Mouse (Mus musculus) left cerebral cortex, adult 6 months (tissue): ENCODE results near the gene Tmem183a. TPM values are rescaled to one million over a fixed set of nuclear protein-coding genes. Genes with fewer than 3 reads are reported as not detected.

ENCODE experiments used
- long read RNA-seq, 2 experiments: library from polyadenylated mRNA; unstranded; transcript quantifications; one replicate each; pipeline ENCODE4 v2.0.0; 2019 to 2020
- polyA plus RNA-seq: library from polyadenylated mRNA; unstranded; fragments of <200 nt; fragmentation: Nextera tagmentation; gene quantifications from 2 replicates; pipeline ENCODE4 v1.2.3, GENCODE M21; 2021

Tmem183a gene
- 41.3 and 59.9 TPM in 2 replicates for polyA plus RNA-seq
- long read RNA-seq, experiment 1, transcript Tmem183a-205 (9 exons, 1,689 nt), result minor isoform, 35 of 498 reads
- long read RNA-seq, experiment 1, transcript Tmem183a-201 (8 exons, 3,149 nt), result major isoform, 354 of 498 reads
- long read RNA-seq, experiment 1, partial matches to known transcripts, result 14 of 498 reads
- long read RNA-seq, experiment 1, other reads (novel, unspliced or antisense), result 92 of 498 reads
- long read RNA-seq, experiment 2, transcript Tmem183a-201 (8 exons, 3,149 nt), result major isoform, 46 of 87 reads
- long read RNA-seq, experiment 2, partial matches to known transcripts, result 11 of 87 reads
- long read RNA-seq, experiment 2, other reads (novel, unspliced or antisense), result 26 of 87 reads

DNA sequence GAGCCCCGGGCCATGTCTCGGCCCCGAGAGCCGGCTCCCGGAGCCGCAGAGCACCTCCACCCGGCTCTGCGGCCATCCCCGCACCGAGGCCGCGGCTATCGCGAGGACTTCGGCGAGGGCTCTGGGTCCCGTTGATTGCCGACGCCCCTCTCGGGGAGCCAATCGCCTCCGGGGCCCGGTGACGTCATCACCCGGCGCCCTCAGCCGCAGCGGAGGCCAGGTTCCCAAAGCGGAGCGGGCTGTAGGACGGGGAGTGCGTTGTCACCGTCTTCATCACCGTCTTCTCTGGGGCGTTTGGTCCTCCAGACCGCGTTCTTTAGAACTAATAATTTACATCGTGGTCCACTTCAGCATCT lies at the start of gene Tmem183a:
Gene Tmem183a (minus strand): TSS at position 123 of the 356 bp plus-strand sequence.

GRCm38 (mm10) chr1:134405509-134406413 lies 44.0 kb upstream of the Tmem183a start, which contains the start of gene Cyb5r1:
Cyb5r1 (plus strand) TSS chr1:134405559.

GRCm38 (mm10) chr1:134385666-134386065 lies 23.9 kb upstream of the Tmem183a start, which contains the start of gene 4933406M09Rik:
4933406M09Rik (plus strand) TSS chr1:134385940.

GRCm38 (mm10) chr1:134332770-134333271 lies 29.0 kb downstream of the Tmem183a start, which contains the start of gene Ppfia4:
Ppfia4 (minus strand) TSS chr1:134332928.

Other genes with a start within 250 kb of the Tmem183a start
- 17.7 and 19.0 TPM in 2 replicates for gene Chil1, start 179.8 kb downstream of the Tmem183a start, polyA plus RNA-seq
- not detected in 2 replicates for gene Mybph, start 168.5 kb downstream of the Tmem183a start, polyA plus RNA-seq
- gene Adora1, start 126.5 kb downstream of the Tmem183a start, polyA plus RNA-seq, result 73.4 and 80.0 TPM in 2 replicates
- not detected in 2 replicates for gene Myog, start 72.0 kb downstream of the Tmem183a start, polyA plus RNA-seq
- 12.0 and 12.5 TPM in 2 replicates for gene Ppfia4, start 29.1 kb downstream of the Tmem183a start, polyA plus RNA-seq
- not detected in 2 replicates for gene 4933406M09Rik, start 24.0 kb upstream of the Tmem183a start, polyA plus RNA-seq
- 27.7 and 34.2 TPM in 2 replicates for gene Cyb5r1, start 43.6 kb upstream of the Tmem183a start, polyA plus RNA-seq
- 80.0 and 101 TPM in 2 replicates for gene Adipor1, start 53.4 kb upstream of the Tmem183a start, polyA plus RNA-seq
- gene Klhl12, start 93.6 kb upstream of the Tmem183a start, polyA plus RNA-seq, result 14.5 and 18.0 TPM in 2 replicates
- 30.1 and 35.8 TPM in 2 replicates for gene Rabif, start 132.7 kb upstream of the Tmem183a start, polyA plus RNA-seq
- not detected in 2 replicates for gene Mgat4e, start 187.7 kb upstream of the Tmem183a start, polyA plus RNA-seq
- gene Kdm5b, start 198.2 kb upstream of the Tmem183a start, polyA plus RNA-seq, result 11.5 and 11.6 TPM in 2 replicates